Mouse (Mus musculus): Measurements from ENCODE around the gene Prss36. TPM values are rescaled to one million over a fixed set of nuclear protein-coding genes. Genes with fewer than 3 reads are reported as not detected.
A peak's percentile ranks its signal among the peaks of the same experiment; 100 is the strongest.
"Not testable (repeated sequence)": the region's sequence is repeated elsewhere in the genome, so short reads cannot be mapped to it uniquely, and the experiment has no call there.

Gene Prss36
- 1 to 10 TPM; 6.2 to 9.2 (median 8.0) TPM for total RNA-seq (2022)

DNA sequence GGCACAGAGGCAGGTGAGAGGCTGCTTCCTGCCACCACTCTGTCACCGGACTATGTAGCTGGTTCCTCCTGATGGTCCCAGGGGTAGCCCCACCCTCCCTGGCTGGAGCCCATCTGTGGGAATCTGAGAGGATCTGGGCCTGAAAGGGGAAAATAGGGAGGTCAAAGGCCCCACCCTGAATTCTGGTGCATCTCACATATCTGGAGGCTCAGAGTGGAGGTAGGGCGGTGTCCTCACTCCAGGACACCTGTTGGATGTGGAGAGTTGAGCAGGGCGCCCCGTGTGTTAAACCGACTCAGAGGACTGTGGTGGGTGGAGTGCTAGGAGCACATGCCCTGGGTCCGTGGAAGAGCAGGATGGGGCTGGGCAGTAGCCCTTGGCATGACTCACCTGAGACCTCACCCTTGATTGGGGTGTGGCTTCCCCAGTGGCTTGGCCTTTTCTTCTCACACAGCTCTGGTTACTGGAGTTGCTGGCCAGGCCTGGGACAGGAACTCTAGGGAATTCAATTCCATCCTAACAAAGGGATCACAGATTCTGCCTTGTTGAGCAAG, at the start of gene Prss36:
Gene Prss36, minus strand, starts transcription at position 256 of the 554 bp plus-strand sequence.
- no peak for DNase-seq (ENCODE audit: low spot score in 2 of 2)

DNA sequence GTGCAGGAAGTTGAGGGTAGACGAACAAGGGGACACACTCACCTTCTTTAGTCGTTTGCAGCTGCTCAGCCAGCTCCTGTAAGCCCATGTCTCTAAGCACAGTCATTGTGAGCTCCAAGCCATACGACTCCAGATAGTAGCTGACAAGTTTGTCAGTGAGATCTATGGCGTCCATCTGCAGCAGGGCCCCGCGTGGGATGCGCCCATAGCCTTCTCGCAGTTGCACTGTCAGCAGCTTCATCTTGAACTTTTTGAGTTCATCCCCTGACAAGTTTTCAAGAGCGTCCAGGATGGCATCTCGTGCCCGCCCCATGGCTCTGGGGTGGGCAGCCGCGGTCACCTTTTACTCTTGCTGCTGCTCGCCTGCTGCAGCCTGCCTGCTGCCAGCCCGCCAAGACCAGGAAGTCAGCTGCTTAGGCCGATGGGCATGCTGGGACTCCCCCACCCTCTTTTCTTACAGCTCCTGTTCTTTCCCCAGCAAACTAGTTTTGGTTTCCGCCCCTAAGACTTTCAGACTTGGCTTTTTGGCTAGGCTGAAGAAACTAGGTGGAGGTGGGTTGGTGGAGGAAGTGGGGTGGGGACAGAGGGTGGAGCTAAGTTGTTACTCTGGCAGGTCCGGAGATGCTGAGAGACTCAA, 46.9 kb upstream of the Prss36 start, which contains the start of gene Pycard:
Gene Pycard, minus strand, starts transcription at position 527 of the 637 bp plus-strand sequence.
- no peak for DNase-seq (ENCODE audit: low spot score in 2 of 2)

GRCm38 (mm10) chr7:127992488-127993340, 46.2 kb upstream of the Prss36 start:
- no peak for DNase-seq (ENCODE audit: low spot score in 2 of 2)

- DNase-seq (ENCODE audit: low spot score in 2 of 2): peak in 1 of 2 experiments; percentile 65
Observed at GRCm38 (mm10) chr7:127991643-127992487, 45.3 kb upstream of the Prss36 start.

- no peak for DNase-seq (ENCODE audit: low spot score in 2 of 2)
Observed at GRCm38 (mm10) chr7:127988904-127989303, 42.4 kb upstream of the Prss36 start.

DNA sequence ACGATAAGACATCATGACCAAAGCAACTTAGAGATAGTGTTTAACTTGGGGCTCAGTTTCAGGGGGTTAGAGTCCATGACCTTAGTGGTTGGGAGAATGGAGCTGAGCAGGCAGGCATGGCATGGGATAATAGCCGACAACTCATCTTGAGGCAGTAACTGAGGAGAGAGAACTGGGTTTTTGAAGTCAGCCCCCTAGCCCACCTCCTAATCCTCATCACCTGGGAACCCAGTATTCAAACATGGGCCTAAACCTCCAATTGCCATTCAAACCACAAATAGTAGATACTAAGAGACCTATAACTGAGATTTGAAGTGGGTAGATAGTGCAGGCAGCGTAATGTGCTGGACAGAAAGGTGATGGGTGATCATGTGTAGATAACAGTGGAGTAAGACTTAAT, 34.1 kb upstream of the Prss36 start:
- DNase-seq (ENCODE audit: low spot score in 2 of 2): no peak

GRCm38 (mm10) chr7:127978856-127979255, 32.3 kb upstream of the Prss36 start:
- DNase-seq (ENCODE audit: low spot score in 2 of 2): no peak

GRCm38 (mm10) chr7:127974413-127974930, 27.9 kb upstream of the Prss36 start:
- no peak for DNase-seq (ENCODE audit: low spot score in 2 of 2)

GRCm38 (mm10) chr7:127967922-127968828, 21.6 kb upstream of the Prss36 start:
- peak; percentile 64 to 66 for DNase-seq (ENCODE audit: low spot score in 2 of 2)

DNA sequence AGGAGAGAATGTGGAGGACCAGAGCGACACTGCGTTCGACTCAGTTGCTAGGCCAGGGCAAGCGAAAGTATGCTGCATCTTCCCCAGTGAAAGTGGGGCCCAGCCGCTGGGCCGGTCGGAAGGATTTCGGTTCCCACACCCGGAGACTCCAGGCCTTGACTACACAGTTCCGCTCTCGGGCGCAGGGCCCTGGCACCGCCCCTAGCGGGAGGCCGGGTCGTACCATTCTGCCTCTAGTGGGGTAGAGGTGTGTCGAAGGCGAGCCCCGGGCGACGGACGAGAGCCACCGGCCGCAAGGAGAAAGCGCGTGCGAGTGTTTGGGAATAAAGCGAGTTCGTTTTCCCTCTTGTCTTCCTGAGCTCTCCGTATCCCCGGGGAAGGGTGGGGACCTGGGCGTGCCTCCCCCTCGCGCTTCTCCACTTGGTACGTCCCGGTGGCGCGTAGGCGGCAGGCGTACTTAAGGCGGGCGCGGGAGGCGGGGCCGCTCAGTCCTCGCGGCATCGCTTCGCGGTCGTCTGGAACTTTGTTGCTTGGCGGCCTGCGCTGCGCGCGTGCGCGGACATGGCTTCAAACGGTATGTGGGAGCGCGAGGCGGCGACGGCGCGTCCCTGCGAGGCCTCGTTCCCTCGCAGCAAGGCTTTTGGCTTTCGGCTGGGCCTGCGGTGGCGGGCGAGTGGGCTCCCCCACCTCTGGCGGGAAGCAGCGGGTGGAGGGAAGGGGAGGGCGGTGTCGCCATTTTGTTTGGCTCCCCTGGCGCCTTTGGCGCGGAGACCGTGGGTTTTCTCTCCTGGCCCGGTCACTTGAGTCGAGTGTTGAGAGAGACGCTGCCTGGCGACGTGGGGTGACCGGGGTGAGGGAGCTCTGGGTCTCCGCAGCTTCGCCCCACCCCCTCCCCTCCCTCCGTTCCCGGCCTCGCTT, 20.7 kb upstream of the Prss36 start, which contains the start of gene Fus:
Gene Fus, plus strand, starts transcription at position 454 of the 918 bp plus-strand sequence.
- DNase-seq (ENCODE audit: low spot score in 2 of 2): peak; percentile 87 to 98

DNA sequence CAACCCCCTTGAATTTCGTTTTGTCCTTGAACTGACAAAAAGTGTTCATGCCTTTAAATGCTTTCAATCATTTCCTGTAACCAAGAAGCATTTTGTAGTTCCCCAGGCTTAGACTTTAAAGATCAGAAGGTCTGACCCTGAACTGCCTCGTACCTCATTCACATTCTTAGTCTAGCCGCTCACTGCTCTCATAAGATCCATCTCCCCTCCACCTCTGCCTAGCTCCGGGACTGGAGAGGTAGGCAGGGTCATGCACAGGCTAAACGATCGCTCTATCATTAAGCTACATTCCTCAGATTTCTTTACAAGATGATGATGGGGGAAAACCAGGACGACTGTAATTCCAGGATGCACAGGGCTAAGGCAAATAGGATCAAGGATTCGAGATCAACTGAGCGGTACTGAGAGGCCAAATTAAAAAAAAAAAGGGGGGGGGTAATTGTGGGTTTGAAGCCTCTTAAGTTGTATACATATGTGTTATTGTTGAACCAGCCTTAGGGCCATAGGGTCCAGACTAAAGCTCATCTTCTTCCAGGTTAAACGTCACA, 19.9 kb upstream of the Prss36 start:
- DNase-seq (ENCODE audit: low spot score in 2 of 2): no peak

GRCm38 (mm10) chr7:127959364-127959763, 12.8 kb upstream of the Prss36 start:
- no peak for DNase-seq (ENCODE audit: low spot score in 2 of 2)

GRCm38 (mm10) chr7:127952864-127953581, 6.5 kb upstream of the Prss36 start:
- no peak for DNase-seq (ENCODE audit: low spot score in 2 of 2)

DNA sequence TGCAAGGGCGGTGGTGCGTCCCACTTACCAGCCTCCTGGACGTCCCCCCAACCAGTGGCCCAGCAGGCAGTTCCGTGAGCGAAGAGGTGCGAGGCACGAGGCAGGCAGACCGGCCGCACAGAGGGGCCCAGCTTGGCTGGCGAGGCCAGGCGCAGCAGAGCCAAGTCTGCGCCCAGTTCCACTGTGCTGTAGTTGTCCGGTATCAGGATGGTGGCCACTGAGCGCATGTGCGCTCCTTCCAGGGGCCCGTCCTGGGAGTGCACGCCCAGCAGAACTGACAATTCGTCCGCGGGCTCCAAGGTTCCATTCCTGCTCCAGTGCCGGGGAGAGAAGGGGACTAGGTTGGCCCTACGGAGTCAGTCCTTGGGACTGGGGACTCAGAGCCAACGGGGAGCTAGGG, 1.9 kb downstream of the Prss36 start:
- DNase-seq (ENCODE audit: low spot score in 2 of 2): no peak

DNA sequence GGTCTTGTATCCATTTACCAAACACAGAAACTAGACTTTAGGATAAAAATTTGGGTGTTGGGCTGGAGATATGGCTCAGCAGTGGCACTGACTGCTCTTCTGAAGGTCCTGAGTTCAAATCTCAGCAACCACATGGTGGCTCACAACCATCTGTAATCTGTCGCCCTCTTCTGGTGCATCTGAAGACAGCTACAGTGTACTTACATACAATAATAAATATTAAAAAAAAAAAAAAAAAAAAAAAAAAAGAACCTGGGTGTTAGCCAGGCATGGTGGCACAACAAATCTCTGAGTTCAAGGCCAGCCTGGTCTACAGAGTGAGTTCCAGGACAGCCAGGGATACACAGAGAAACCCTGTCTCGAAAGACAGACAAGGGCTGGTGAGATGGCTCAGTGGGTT, 4.4 kb downstream of the Prss36 start:
- DNase-seq (ENCODE audit: low spot score in 2 of 2): not testable (repeated sequence)

DNA sequence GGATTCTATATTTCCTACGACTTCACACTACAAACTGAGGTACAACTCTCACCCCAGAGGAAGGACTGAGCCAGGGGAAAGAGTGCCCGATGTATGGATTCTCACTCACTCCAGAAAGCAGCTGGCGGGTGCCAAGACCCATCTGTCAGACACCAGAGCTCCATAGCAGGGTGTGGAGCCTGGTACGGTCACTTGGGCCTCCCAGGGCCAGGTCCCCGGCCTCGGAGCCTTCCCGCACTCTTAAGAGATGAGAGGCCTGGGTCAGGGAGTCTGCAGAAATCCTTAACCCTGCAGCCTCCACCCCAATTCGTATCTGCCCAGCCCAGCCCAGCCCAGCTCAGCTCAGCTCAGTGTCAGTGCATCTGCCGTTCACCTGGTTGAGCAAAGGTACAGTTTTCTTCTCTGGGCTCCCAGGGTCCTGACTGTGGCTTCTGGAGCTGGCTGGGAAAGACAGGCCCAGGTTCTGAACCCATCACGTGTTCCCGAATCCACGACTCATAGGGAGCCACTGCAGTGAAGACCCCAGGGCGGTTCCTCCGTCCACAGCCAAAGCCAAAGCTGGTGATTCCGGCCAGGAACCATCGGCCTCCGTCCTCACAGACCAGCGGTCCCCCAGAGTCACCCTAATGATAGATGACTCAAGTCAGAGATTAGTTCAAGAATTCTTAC, 10.2 kb downstream of the Prss36 start:
- no peak for DNase-seq (ENCODE audit: low spot score in 2 of 2)

- DNase-seq (ENCODE audit: low spot score in 2 of 2): no peak
Observed at GRCm38 (mm10) chr7:127935748-127936159, 10.8 kb downstream of the Prss36 start.

Data from left cerebral cortex, adult 8-10 months (tissue).